Mouse (Mus musculus): ENCODE results near the gene Oxct1. TPM values are rescaled to one million over a fixed set of nuclear protein-coding genes. Genes with fewer than 3 reads are reported as not detected.

Oxct1 gene
- polyA plus RNA-seq, 1 experiment from 2014 or later, result 243 TPM

- Histone ChIP-seq H3K27me3 (replicated peaks; ENCODE audit: control insufficient read depth, insufficient read depth, low read length) (no peaks in the 10 kb centered on the region), H3K27ac (replicated peaks; ENCODE audit: low read depth, low read length) (no peak overlapping the region), H3K9ac (ENCODE audit: low read depth, low read length) (no peak overlapping the region), H3K9me3 (ENCODE audit: control insufficient read depth, low read length) (no peaks in the 10 kb centered on the region), H3K36me3 (ENCODE audit: control insufficient read depth, insufficient read depth, low read length) (peaks cover 49% of the 10 kb centered on the region), H3K4me1 (ENCODE audit: control insufficient read depth, insufficient read depth, low read length) (no peaks in the 10 kb centered on the region), H3K4me2 (ENCODE audit: low read depth, low read length) (no peak overlapping the region), H3K4me3 (ENCODE audit: low read depth, low read length) (no peak overlapping the region)
- DNase-seq (ENCODE audit: low spot score) (peak; percentile 63), ATAC-seq (ENCODE audit: low read depth) (peak; percentile 62; the same call in 1 of the 2 replicates)
- WGBS, result 14% methylated on average over 5 of the region's 5 CpGs
These were observed 30.4 kb downstream of the Oxct1 start for GRCm38 (mm10) chr15:4056627-4057026.

DNA sequence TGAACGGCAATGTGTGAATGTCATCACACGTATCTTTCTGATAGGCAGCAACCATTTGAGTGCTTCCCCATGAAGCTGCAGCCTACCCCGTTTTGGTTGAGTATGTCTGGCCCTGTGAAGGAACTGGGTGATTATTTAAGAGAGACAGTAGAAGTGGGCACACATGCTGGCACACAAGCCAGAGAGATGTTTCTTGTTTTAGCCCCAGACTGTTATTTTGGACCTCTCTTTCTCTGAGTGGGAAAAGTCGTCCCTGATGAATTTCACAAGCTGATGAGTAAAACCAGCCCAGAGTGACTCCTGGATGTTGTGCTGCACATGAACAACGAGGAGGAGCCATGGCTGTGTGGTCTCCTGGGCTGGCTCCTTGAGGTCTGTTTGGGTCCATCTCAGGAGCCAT lies 37.4 kb downstream of the Oxct1 start:
- H3K9me3 ChIP-seq (ENCODE audit: control insufficient read depth, low read length), result no peaks in the 10 kb centered on the region
- WGBS, result 85% methylated on average over 5 of the region's 5 CpGs
- H3K27me3 ChIP-seq (replicated peaks; ENCODE audit: control insufficient read depth, insufficient read depth, low read length), result no peaks in the 10 kb centered on the region
- ATAC-seq (ENCODE audit: low read depth) (no peak), DNase-seq (ENCODE audit: low spot score) (no peak)
- no peak overlapping the region for H3K4me3 ChIP-seq (ENCODE audit: low read depth, low read length)
- no peak overlapping the region for H3K9ac ChIP-seq (ENCODE audit: low read depth, low read length)
- peaks cover 36% of the 10 kb centered on the region for H3K36me3 ChIP-seq (ENCODE audit: control insufficient read depth, insufficient read depth, low read length)
- H3K4me1 ChIP-seq (ENCODE audit: control insufficient read depth, insufficient read depth, low read length), result no peaks in the 10 kb centered on the region
- H3K4me2 ChIP-seq (ENCODE audit: low read depth, low read length), result no peak overlapping the region
- no peak overlapping the region for H3K27ac ChIP-seq (replicated peaks; ENCODE audit: low read depth, low read length)

- Histone ChIP-seq H3K36me3 (ENCODE audit: control insufficient read depth, insufficient read depth, low read length) (peaks cover 33% of the 10 kb centered on the region), H3K27me3 (replicated peaks; ENCODE audit: control insufficient read depth, insufficient read depth, low read length) (no peaks in the 10 kb centered on the region), H3K9me3 (ENCODE audit: control insufficient read depth, low read length) (no peaks in the 10 kb centered on the region), H3K27ac (replicated peaks; ENCODE audit: low read depth, low read length) (no peak overlapping the region), H3K4me1 (ENCODE audit: control insufficient read depth, insufficient read depth, low read length) (no peaks in the 10 kb centered on the region), H3K4me3 (ENCODE audit: low read depth, low read length) (no peak overlapping the region), H3K4me2 (ENCODE audit: low read depth, low read length) (no peak overlapping the region), H3K9ac (ENCODE audit: low read depth, low read length) (no peak overlapping the region)
- WGBS, result 86% methylated on average over 7 of the region's 7 CpGs
- ATAC-seq (ENCODE audit: low read depth) (no peak), DNase-seq (ENCODE audit: low spot score) (no peak)
These were observed 37.8 kb downstream of the Oxct1 start for GRCm38 (mm10) chr15:4064013-4064412.

GRCm38 (mm10) chr15:4064694-4065093 lies 38.5 kb downstream of the Oxct1 start:
- WGBS, result 93% methylated on average over 5 of the region's 5 CpGs
- no peak for ATAC-seq (ENCODE audit: low read depth)
- no peak overlapping the region for H3K4me3 ChIP-seq (ENCODE audit: low read depth, low read length)
- H3K9me3 ChIP-seq (ENCODE audit: control insufficient read depth, low read length), result no peaks in the 10 kb centered on the region
- no peaks in the 10 kb centered on the region for H3K4me1 ChIP-seq (ENCODE audit: control insufficient read depth, insufficient read depth, low read length)
- no peak overlapping the region for H3K4me2 ChIP-seq (ENCODE audit: low read depth, low read length)
- no peak for DNase-seq (ENCODE audit: low spot score)
- H3K27me3 ChIP-seq (replicated peaks; ENCODE audit: control insufficient read depth, insufficient read depth, low read length), result no peaks in the 10 kb centered on the region
- no peak overlapping the region for H3K9ac ChIP-seq (ENCODE audit: low read depth, low read length)
- H3K27ac ChIP-seq (replicated peaks; ENCODE audit: low read depth, low read length), result no peak overlapping the region
- H3K36me3 ChIP-seq (ENCODE audit: control insufficient read depth, insufficient read depth, low read length), result peaks cover 26% of the 10 kb centered on the region

DNA sequence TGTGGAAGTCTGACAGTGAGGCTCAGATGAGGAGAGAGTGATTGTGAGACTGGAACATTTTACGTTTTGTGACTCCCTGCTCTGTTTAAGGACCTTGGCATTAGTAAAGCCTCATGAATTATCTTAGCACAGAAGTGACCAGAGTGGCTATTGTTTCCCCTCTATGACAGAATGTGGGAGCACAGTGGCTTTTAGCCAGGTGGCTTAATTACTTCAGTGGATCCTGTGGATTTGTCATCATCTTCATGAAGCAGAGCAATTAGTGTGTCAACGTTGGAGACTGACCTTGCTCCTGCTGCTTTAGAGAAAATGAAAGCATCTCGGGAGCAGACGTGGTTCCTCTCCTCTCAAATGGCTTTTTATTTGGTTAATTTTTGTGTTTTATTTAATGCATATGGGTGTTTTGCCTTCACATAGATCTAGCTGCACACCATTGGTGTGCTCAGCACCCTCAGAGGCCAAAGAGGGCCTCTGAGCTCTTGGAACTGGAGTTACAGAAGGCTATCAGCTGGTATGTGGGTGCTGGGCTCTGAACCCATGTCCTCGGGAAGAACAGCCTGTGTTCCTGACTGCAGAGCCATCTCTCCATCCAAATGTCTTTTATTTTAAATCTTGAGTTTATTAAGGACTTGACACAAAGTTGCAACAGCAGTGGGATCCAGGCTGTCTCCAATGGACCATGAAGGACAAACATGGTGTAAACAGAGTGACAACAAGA lies 41.2 kb downstream of the Oxct1 start:
- Histone ChIP-seq H3K36me3 (ENCODE audit: control insufficient read depth, insufficient read depth, low read length) (peaks cover 21% of the 10 kb centered on the region), H3K9me3 (ENCODE audit: control insufficient read depth, low read length) (no peaks in the 10 kb centered on the region), H3K27ac (replicated peaks; ENCODE audit: low read depth, low read length) (no peak overlapping the region), H3K4me1 (ENCODE audit: control insufficient read depth, insufficient read depth, low read length) (no peaks in the 10 kb centered on the region), H3K4me2 (ENCODE audit: low read depth, low read length) (no peak overlapping the region), H3K4me3 (ENCODE audit: low read depth, low read length) (no peak overlapping the region), H3K9ac (ENCODE audit: low read depth, low read length) (no peak overlapping the region), H3K27me3 (replicated peaks; ENCODE audit: control insufficient read depth, insufficient read depth, low read length) (no peaks in the 10 kb centered on the region)
- WGBS, result 75% methylated on average over 5 of the region's 5 CpGs
- DNase-seq (ENCODE audit: low spot score) (no peak), ATAC-seq (ENCODE audit: low read depth) (no peak)

DNA sequence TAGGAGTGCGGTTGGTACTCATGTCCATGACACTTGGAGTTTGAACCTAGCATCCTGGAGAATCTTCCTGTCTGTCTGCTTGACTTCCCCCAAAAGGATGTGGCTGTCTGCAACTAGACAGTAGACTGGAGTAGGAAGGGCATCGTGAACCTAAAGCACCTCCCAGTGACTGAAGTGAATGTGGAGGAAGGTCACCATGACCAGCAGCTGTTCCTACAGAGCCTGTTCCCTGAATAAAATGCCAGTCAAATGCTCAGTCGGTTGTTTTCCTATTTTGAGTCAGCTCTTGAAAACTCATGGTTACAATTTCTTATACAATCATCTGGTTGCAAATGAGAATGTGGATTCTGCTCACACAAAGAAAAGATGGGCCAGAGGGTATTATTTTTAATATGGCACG lies 51.8 kb downstream of the Oxct1 start:
- Histone ChIP-seq H3K27me3 (replicated peaks; ENCODE audit: control insufficient read depth, insufficient read depth, low read length) (no peaks in the 10 kb centered on the region), H3K4me3 (ENCODE audit: low read depth, low read length) (no peak overlapping the region), H3K4me2 (ENCODE audit: low read depth, low read length) (no peak overlapping the region), H3K36me3 (ENCODE audit: control insufficient read depth, insufficient read depth, low read length) (peaks cover 34% of the 10 kb centered on the region), H3K9ac (ENCODE audit: low read depth, low read length) (no peak overlapping the region), H3K27ac (replicated peaks; ENCODE audit: low read depth, low read length) (no peak overlapping the region), H3K4me1 (ENCODE audit: control insufficient read depth, insufficient read depth, low read length) (no peaks in the 10 kb centered on the region), H3K9me3 (ENCODE audit: control insufficient read depth, low read length) (peaks cover 10% of the 10 kb centered on the region; the same call in 1 of the 2 replicates)
- ATAC-seq (ENCODE audit: low read depth) (no peak), DNase-seq (ENCODE audit: low spot score) (no peak)
- 79% methylated on average over 4 of the region's 4 CpGs for WGBS

DNA sequence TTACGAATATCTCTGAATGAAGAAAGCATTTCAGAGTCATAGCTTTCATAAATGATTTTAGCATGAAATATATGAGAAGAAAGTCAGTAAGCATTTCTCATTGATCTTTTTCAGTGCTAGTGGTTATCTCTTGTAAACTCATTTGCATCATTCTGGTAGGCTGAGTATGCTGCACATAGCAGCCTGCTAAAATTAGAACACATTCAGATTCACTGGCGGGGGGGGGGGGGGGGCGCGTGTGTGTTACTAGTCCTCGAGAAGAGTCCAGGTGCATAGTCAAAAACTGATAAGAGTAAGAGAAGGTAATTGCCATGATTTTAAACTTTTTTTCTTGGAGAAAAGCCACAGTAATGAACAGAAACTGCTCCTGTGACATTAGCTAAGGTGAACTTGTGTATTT lies 52.6 kb downstream of the Oxct1 start:
- Histone ChIP-seq H3K27ac (replicated peaks; ENCODE audit: low read depth, low read length) (no peak overlapping the region), H3K4me2 (ENCODE audit: low read depth, low read length) (no peak overlapping the region), H3K4me1 (ENCODE audit: control insufficient read depth, insufficient read depth, low read length) (no peaks in the 10 kb centered on the region), H3K4me3 (ENCODE audit: low read depth, low read length) (no peak overlapping the region), H3K9me3 (ENCODE audit: control insufficient read depth, low read length) (peaks cover 10% of the 10 kb centered on the region; the same call in 1 of the 2 replicates), H3K9ac (ENCODE audit: low read depth, low read length) (no peak overlapping the region), H3K36me3 (ENCODE audit: control insufficient read depth, insufficient read depth, low read length) (peaks cover 26% of the 10 kb centered on the region; the same call in 1 of the 2 replicates), H3K27me3 (replicated peaks; ENCODE audit: control insufficient read depth, insufficient read depth, low read length) (no peaks in the 10 kb centered on the region)
- no peak for DNase-seq (ENCODE audit: low spot score)
- WGBS, result 91% methylated on average over 5 of the region's 5 CpGs
- ATAC-seq (ENCODE audit: low read depth), result no peak

DNA sequence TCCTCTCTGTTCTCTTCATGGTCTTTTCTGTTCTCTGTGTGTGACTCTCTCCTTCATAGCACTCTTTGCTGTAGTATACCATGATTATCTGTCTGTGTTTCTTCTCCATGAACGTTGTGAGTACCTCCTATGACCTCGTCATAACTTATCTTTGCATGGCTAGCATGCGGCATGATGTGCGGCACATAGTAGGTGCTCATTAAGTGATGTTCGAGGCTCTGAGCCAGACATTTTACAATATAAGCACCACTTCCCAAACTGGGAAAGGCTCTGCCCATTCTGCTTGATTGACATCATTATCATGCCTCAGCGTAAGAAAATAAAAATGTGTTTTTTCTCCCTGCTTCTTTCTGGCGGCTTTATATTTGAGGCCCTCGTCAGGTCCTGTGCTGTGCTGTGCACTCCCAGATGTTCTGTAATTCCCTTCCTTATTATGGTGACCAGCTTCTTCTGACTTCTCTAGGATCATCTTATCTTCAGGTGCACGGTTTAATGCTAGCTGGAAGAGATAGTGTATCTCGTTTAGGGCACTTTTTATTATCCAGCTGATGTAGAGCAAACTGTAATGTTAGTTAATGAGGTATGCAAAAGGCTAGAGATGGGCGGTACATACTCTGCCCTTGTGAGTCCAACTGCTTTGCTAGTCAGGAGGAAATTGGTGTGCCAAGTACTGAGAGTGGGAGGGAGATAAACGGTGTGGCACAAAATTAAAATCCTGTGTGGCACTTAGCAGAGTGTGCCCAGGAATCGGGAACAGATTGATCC lies 53.4 kb downstream of the Oxct1 start:
- ATAC-seq (ENCODE audit: low read depth) (no peak), DNase-seq (ENCODE audit: low spot score) (no peak)
- H3K9ac ChIP-seq (ENCODE audit: low read depth, low read length), result no peak overlapping the region
- peaks cover 25% of the 10 kb centered on the region; the same call in 1 of the 2 replicates for H3K36me3 ChIP-seq (ENCODE audit: control insufficient read depth, insufficient read depth, low read length)
- no peak overlapping the region for H3K4me3 ChIP-seq (ENCODE audit: low read depth, low read length)
- no peak overlapping the region for H3K27ac ChIP-seq (replicated peaks; ENCODE audit: low read depth, low read length)
- 91% methylated on average over 13 of the region's 13 CpGs for WGBS
- H3K4me1 ChIP-seq (ENCODE audit: control insufficient read depth, insufficient read depth, low read length), result no peaks in the 10 kb centered on the region
- H3K27me3 ChIP-seq (replicated peaks; ENCODE audit: control insufficient read depth, insufficient read depth, low read length), result no peaks in the 10 kb centered on the region
- peaks cover 10% of the 10 kb centered on the region; the same call in 1 of the 2 replicates for H3K9me3 ChIP-seq (ENCODE audit: control insufficient read depth, low read length)
- H3K4me2 ChIP-seq (ENCODE audit: low read depth, low read length), result no peak overlapping the region

Measured in embryonic facial prominence, embryonic 14.5 days (tissue).